Mouse (Mus musculus) pancreas, adult 10 weeks (tissue): ENCODE data around the gene Smim15. TPM values are rescaled to one million over a fixed set of nuclear protein-coding genes. Genes with fewer than 3 reads are reported as not detected.

Experiments
- polyA plus RNA-seq: library from polyadenylated mRNA; stranded (reverse); fragments of 350-450 nt; fragmentation: Illumina TruSeq; extraction: RNeasy Lipid Tissue Mini Kit (QIAGEN cat#74804); gene quantifications from one replicate; pipeline ENCODE4 v1.2.3, GENCODE M21; 2015; ENCODE audit warnings: low read depth, low replicate concordance; ENCODE audit not compliant: insufficient read depth

Smim15 gene
- polyA plus RNA-seq, result 9.0 TPM

DNA sequence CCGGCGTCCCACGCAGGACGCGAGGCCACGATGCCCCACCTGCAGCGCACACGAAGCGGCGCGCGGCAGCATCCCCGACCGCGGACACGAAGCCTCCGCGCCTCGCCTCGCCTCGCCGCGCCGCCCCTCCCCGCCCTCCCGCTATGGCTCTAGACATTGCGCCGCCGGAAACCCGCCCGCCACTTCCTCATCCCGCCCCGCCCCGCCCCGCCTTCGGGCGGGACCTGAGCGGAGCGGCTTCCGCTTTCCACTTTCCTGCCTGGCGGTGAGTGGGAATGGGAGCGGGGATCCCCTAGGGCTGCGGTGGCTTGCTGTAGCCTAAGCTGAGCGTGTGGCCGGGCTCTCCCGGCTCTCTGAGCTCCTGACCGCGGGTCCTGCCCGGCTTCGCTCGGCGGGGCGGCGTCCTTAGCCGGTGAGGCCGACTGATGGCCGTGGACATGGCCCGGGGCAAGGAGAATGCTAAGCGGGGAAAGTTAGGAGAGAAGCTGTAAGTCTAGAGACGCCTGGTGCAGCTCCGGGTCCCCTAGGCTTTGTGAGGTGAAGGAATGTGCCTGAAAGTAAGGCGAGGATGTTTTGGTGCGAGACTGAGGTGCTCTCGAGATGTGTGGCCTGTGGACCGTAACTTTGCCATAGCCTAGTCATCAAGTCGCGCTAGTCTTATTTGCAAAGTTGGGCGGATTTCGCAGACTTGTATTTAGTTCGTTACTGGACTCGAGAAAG is at the start of gene Smim15:
TSS of gene Smim15 (plus strand) at position 225 of the 720 bp plus-strand sequence.

Other genes with a start within 250 kb of the Smim15 start
- gene Ndufaf2, start 114.2 kb downstream of the Smim15 start, polyA plus RNA-seq, result 3.8 TPM
- 1.4 TPM for gene Ercc8, start 114.3 kb downstream of the Smim15 start, polyA plus RNA-seq
- 1.0 TPM for gene Elovl7, start 170.0 kb downstream of the Smim15 start, polyA plus RNA-seq